Mouse (Mus musculus): ENCODE data around the gene Ifitm1. TPM values are rescaled to one million over a fixed set of nuclear protein-coding genes. Genes with fewer than 3 reads are reported as not detected.

The Ifitm1 gene
- polyA plus RNA-seq, 1 experiment from 2014 or later = 33.5 TPM

GRCm38 (mm10) chr7:140946311-140946710 is 20.7 kb upstream of the Ifitm1 start:
- no peak for ATAC-seq (replicated peaks; ENCODE audit: low FRiP score)
- H3K27ac ChIP-seq (ENCODE audit: low read depth, low read length) = no peak overlapping the region

GRCm38 (mm10) chr7:140946980-140947379 is 20.0 kb upstream of the Ifitm1 start:
- 19% methylated on average over 7 of the region's 7 CpGs for WGBS
- 0 out of 2 replicates have a peak, but pooled peaks have one; percentile 11 for ATAC-seq (replicated peaks; ENCODE audit: low FRiP score)
- H3K27ac ChIP-seq (ENCODE audit: low read depth, low read length) = peak overlapping the region; percentile 28; the same call in 1 of the 2 replicates
- no peaks in the 10 kb centered on the region for H3K9me3 ChIP-seq (ENCODE audit: control insufficient read depth, low read length)
- H3K4me3 ChIP-seq (ENCODE audit: low read depth, low read length) = no peak overlapping the region
- peaks cover 7% of the 10 kb centered on the region; the same call in 1 of the 2 replicates for H3K36me3 ChIP-seq (ENCODE audit: control insufficient read depth, insufficient read depth, low read length)
- peaks cover 27% of the 10 kb centered on the region for H3K4me1 ChIP-seq (replicated peaks; ENCODE audit: control insufficient read depth, insufficient read depth, low read length)
- 0 out of 2 replicates have a peak overlapping the region, but pooled peaks have one; percentile 26 for H3K9ac ChIP-seq (ENCODE audit: low read depth, low read length)
- H3K4me2 ChIP-seq = peak overlapping the region; percentile 13; the same call in 1 of the 2 replicates
- no peaks in the 10 kb centered on the region for H3K27me3 ChIP-seq (replicated peaks; ENCODE audit: control insufficient read depth, insufficient read depth, low read length)
- peak; percentile 31 for DNase-seq (ENCODE audit: low spot score)

More at GRCm38 (mm10) chr7:140946311-140946710, 20.7 kb upstream of the Ifitm1 start:
- Histone ChIP-seq H3K4me1 (replicated peaks; ENCODE audit: control insufficient read depth, insufficient read depth, low read length) (peaks cover 27% of the 10 kb centered on the region), H3K4me3 (ENCODE audit: low read depth, low read length) (no peak overlapping the region), H3K9ac (ENCODE audit: low read depth, low read length) (no peak overlapping the region), H3K4me2 (no peak overlapping the region), H3K9me3 (ENCODE audit: control insufficient read depth, low read length) (no peaks in the 10 kb centered on the region), H3K27me3 (replicated peaks; ENCODE audit: control insufficient read depth, insufficient read depth, low read length) (no peaks in the 10 kb centered on the region), H3K36me3 (ENCODE audit: control insufficient read depth, insufficient read depth, low read length) (peaks cover 7% of the 10 kb centered on the region; the same call in 1 of the 2 replicates)
- 85% methylated on average over 10 of the region's 10 CpGs for WGBS
- DNase-seq (ENCODE audit: low spot score) = no peak

GRCm38 (mm10) chr7:140948161-140948560 is 18.9 kb upstream of the Ifitm1 start:
- H3K27me3 ChIP-seq (replicated peaks; ENCODE audit: control insufficient read depth, insufficient read depth, low read length) = no peaks in the 10 kb centered on the region
- ATAC-seq (replicated peaks; ENCODE audit: low FRiP score) (no peak), DNase-seq (ENCODE audit: low spot score) (peak; percentile 32)
- H3K36me3 ChIP-seq (ENCODE audit: control insufficient read depth, insufficient read depth, low read length) = peaks cover 7% of the 10 kb centered on the region; the same call in 1 of the 2 replicates
- WGBS = 31% methylated on average over 8 of the region's 8 CpGs
- H3K4me2 ChIP-seq = no peak overlapping the region
- H3K9ac ChIP-seq (ENCODE audit: low read depth, low read length) = no peak overlapping the region
- H3K4me1 ChIP-seq (replicated peaks; ENCODE audit: control insufficient read depth, insufficient read depth, low read length) = peaks cover 19% of the 10 kb centered on the region
- H3K9me3 ChIP-seq (ENCODE audit: control insufficient read depth, low read length) = no peaks in the 10 kb centered on the region
- no peak overlapping the region for H3K4me3 ChIP-seq (ENCODE audit: low read depth, low read length)
- peak overlapping the region; percentile 2; the same call in 1 of the 2 replicates for H3K27ac ChIP-seq (ENCODE audit: low read depth, low read length)

GRCm38 (mm10) chr7:140949255-140949654 is 17.8 kb upstream of the Ifitm1 start:
- no peaks in the 10 kb centered on the region for H3K27me3 ChIP-seq (replicated peaks; ENCODE audit: control insufficient read depth, insufficient read depth, low read length)
- 86% methylated on average over 6 of the region's 6 CpGs for WGBS
- H3K9ac ChIP-seq (ENCODE audit: low read depth, low read length) = no peak overlapping the region
- H3K4me2 ChIP-seq = no peak overlapping the region
- H3K9me3 ChIP-seq (ENCODE audit: control insufficient read depth, low read length) = no peaks in the 10 kb centered on the region
- H3K4me1 ChIP-seq (replicated peaks; ENCODE audit: control insufficient read depth, insufficient read depth, low read length) = peaks cover 24% of the 10 kb centered on the region
- H3K36me3 ChIP-seq (ENCODE audit: control insufficient read depth, insufficient read depth, low read length) = peaks cover 7% of the 10 kb centered on the region; the same call in 1 of the 2 replicates
- H3K4me3 ChIP-seq (ENCODE audit: low read depth, low read length) = no peak overlapping the region
- no peak overlapping the region for H3K27ac ChIP-seq (ENCODE audit: low read depth, low read length)
- no peak for ATAC-seq (replicated peaks; ENCODE audit: low FRiP score)
- DNase-seq (ENCODE audit: low spot score) = no peak

GRCm38 (mm10) chr7:140949824-140950530 is 17.0 kb upstream of the Ifitm1 start, which contains the start of gene Ifitm5:
TSS of gene Ifitm5 (minus strand) at chr7:140950291.
- Histone ChIP-seq H3K4me3 (ENCODE audit: low read depth, low read length) (no peak within 1 kb of the TSS), H3K9me3 (ENCODE audit: control insufficient read depth, low read length) (no peaks in the 10 kb centered on the region), H3K27me3 (replicated peaks; ENCODE audit: control insufficient read depth, insufficient read depth, low read length) (no peaks in the 10 kb centered on the region), H3K27ac (ENCODE audit: low read depth, low read length) (no peak within 1 kb of the TSS), H3K36me3 (ENCODE audit: control insufficient read depth, insufficient read depth, low read length) (peaks cover 7% of the 10 kb centered on the region; the same call in 1 of the 2 replicates), H3K9ac (ENCODE audit: low read depth, low read length) (no peak within 1 kb of the TSS), H3K4me1 (replicated peaks; ENCODE audit: control insufficient read depth, insufficient read depth, low read length) (peaks cover 24% of the 10 kb centered on the region), H3K4me2 (no peak within 1 kb of the TSS)
- no peak for ATAC-seq (replicated peaks; ENCODE audit: low FRiP score)
- WGBS = 86% methylated on average over 16 of the region's 16 CpGs
- DNase-seq (ENCODE audit: low spot score) = no peak

GRCm38 (mm10) chr7:140951051-140951450 is 16.0 kb upstream of the Ifitm1 start:
- H3K27ac ChIP-seq (ENCODE audit: low read depth, low read length) = no peak overlapping the region
- WGBS = 64% methylated on average over 8 of the region's 8 CpGs

GRCm38 (mm10) chr7:140951765-140952164 is 15.3 kb upstream of the Ifitm1 start:
- H3K4me1 ChIP-seq (replicated peaks; ENCODE audit: control insufficient read depth, insufficient read depth, low read length) = peaks cover 21% of the 10 kb centered on the region
- WGBS = 73% methylated on average over 6 of the region's 6 CpGs
- no peaks in the 10 kb centered on the region for H3K27me3 ChIP-seq (replicated peaks; ENCODE audit: control insufficient read depth, insufficient read depth, low read length)
- H3K36me3 ChIP-seq (ENCODE audit: control insufficient read depth, insufficient read depth, low read length) = peaks cover 3% of the 10 kb centered on the region; the same call in 1 of the 2 replicates
- DNase-seq (ENCODE audit: low spot score) = no peak
- H3K27ac ChIP-seq (ENCODE audit: low read depth, low read length) = no peak overlapping the region
- H3K9me3 ChIP-seq (ENCODE audit: control insufficient read depth, low read length) = no peaks in the 10 kb centered on the region
- H3K4me3 ChIP-seq (ENCODE audit: low read depth, low read length) = no peak overlapping the region
- no peak overlapping the region for H3K9ac ChIP-seq (ENCODE audit: low read depth, low read length)
- ATAC-seq (replicated peaks; ENCODE audit: low FRiP score) = no peak
- H3K4me2 ChIP-seq = no peak overlapping the region

More at GRCm38 (mm10) chr7:140951051-140951450, 16.0 kb upstream of the Ifitm1 start:
- H3K36me3 ChIP-seq (ENCODE audit: control insufficient read depth, insufficient read depth, low read length) = peaks cover 4% of the 10 kb centered on the region; the same call in 1 of the 2 replicates
- H3K9me3 ChIP-seq (ENCODE audit: control insufficient read depth, low read length) = no peaks in the 10 kb centered on the region
- no peaks in the 10 kb centered on the region for H3K27me3 ChIP-seq (replicated peaks; ENCODE audit: control insufficient read depth, insufficient read depth, low read length)
- ATAC-seq (replicated peaks; ENCODE audit: low FRiP score) (no peak), DNase-seq (ENCODE audit: low spot score) (no peak)
- H3K4me3 ChIP-seq (ENCODE audit: low read depth, low read length) = no peak overlapping the region
- H3K9ac ChIP-seq (ENCODE audit: low read depth, low read length) = no peak overlapping the region
- no peak overlapping the region for H3K4me2 ChIP-seq
- H3K4me1 ChIP-seq (replicated peaks; ENCODE audit: control insufficient read depth, insufficient read depth, low read length) = peaks cover 25% of the 10 kb centered on the region

- DNase-seq (ENCODE audit: low spot score) = no peak
- H3K4me2 ChIP-seq = no peak overlapping the region
- H3K9me3 ChIP-seq (ENCODE audit: control insufficient read depth, low read length) = no peaks in the 10 kb centered on the region
- no peak overlapping the region for H3K27ac ChIP-seq (ENCODE audit: low read depth, low read length)
- ATAC-seq (replicated peaks; ENCODE audit: low FRiP score) = no peak
- no peaks in the 10 kb centered on the region for H3K27me3 ChIP-seq (replicated peaks; ENCODE audit: control insufficient read depth, insufficient read depth, low read length)
- H3K36me3 ChIP-seq (ENCODE audit: control insufficient read depth, insufficient read depth, low read length) = peaks cover 3% of the 10 kb centered on the region; the same call in 1 of the 2 replicates
- peaks cover 15% of the 10 kb centered on the region for H3K4me1 ChIP-seq (replicated peaks; ENCODE audit: control insufficient read depth, insufficient read depth, low read length)
- WGBS = 71% methylated on average over 7 of the region's 7 CpGs
- no peak overlapping the region for H3K4me3 ChIP-seq (ENCODE audit: low read depth, low read length)
- H3K9ac ChIP-seq (ENCODE audit: low read depth, low read length) = no peak overlapping the region
Measured at GRCm38 (mm10) chr7:140952441-140952840, 14.6 kb upstream of the Ifitm1 start.

All from liver, embryonic 11.5 days (tissue).